Mouse (Mus musculus) lung, embryonic 14.5 days (tissue): ENCODE measurements at regions not wholly inside any gene's neighbourhood (a gene's known extent, or its start where the extent isn't known, plus 50 kb on each side); places are given as distances from the start of the nearest gene placed in this dataset.

Experiments
- ATAC-seq: fragments of 200-750 bp; cut with Nextera tagmentation; 2 replicates; pipeline ENCODE4 v1.8.0; 2017; ENCODE audit warnings: mild to moderate bottlenecking, moderate TSS enrichment, moderate library complexity; ENCODE audit not compliant: insufficient read depth
- DNase-seq: peaks from one replicate; pipeline ENCODE4 v3.0.0-alpha.2; 2015
- H3K27ac ChIP-seq: fragments of 300-500 bp; sonication (generic); 2 replicates; pipeline ENCODE4 v1.5.1; 2014; ENCODE audit warnings: low read depth, mild to moderate bottlenecking, moderate library complexity
- H3K27me3 ChIP-seq: fragments of 300-500 bp; sonication (generic); 2 replicates; pipeline ENCODE4 v1.6.1; 2014; ENCODE audit warnings: low read length, control low read depth; ENCODE audit not compliant: insufficient read depth
- H3K36me3 ChIP-seq: fragments of 300-500 bp; sonication (generic); 2 replicates; pipeline ENCODE4 v1.6.1; 2014; ENCODE audit warnings: control low read depth; ENCODE audit not compliant: insufficient read depth
- H3K4me1 ChIP-seq: fragments of 300-500 bp; sonication (generic); 2 replicates; pipeline ENCODE4 v1.6.1; 2014; ENCODE audit warnings: antibody characterized with exemption, control low read depth; ENCODE audit not compliant: insufficient read depth
- H3K4me2 ChIP-seq: fragments of 300-500 bp; sonication (generic); 2 replicates; pipeline ENCODE4 v1.6.1; 2014; ENCODE audit warnings: mild to moderate bottlenecking
- H3K4me3 ChIP-seq: fragments of 300-500 bp; sonication (generic); 2 replicates; pipeline ENCODE4 v1.5.1; 2014; ENCODE audit warnings: low read depth, low read length
- H3K9ac ChIP-seq: fragments of 300-500 bp; sonication (generic); 2 replicates; pipeline ENCODE4 v1.6.1; 2014
- H3K9me3 ChIP-seq: fragments of 300-500 bp; sonication (generic); 2 replicates; pipeline ENCODE4 v1.6.1; 2016; ENCODE audit warnings: low read depth, low read length, control low read depth
- CTCF ChIP-seq: IDR thresholded peaks from 2 replicates; pipeline ENCODE4 v1.5.1; 2016; ENCODE audit warnings: antibody characterized with exemption, low read depth
- WGBS: fragments of 180-500 bp; shearing (Covaris S2); extraction: QIAGEN DNeasy Blood & Tissue Kit; methylation state at CpG from one replicate; pipeline ENCODE4 v1.1.7; 2014; 5-methylcytosine and 5-hydroxymethylcytosine counted together

- WGBS = 67% methylated on average over 1 of the region's 1 CpGs
- Histone ChIP-seq H3K9ac (no peak overlapping the region), H3K27me3 (no peaks in the 10 kb centered on the region), H3K4me3 (no peak overlapping the region), H3K9me3 (no peaks in the 10 kb centered on the region), H3K36me3 (no peaks in the 10 kb centered on the region), H3K4me2 (no peak overlapping the region), H3K27ac (no peak overlapping the region), H3K4me1 (no peaks in the 10 kb centered on the region)
- no peak for DNase-seq
- no peak for TF ChIP-seq CTCF
- ATAC-seq = no peak
Measured at GRCm38 (mm10) chr16:52532475-52533083, 78.7 kb upstream of the Alcam start.

- Histone ChIP-seq H3K9me3 (no peaks in the 10 kb centered on the region), H3K4me1 (no peaks in the 10 kb centered on the region), H3K36me3 (no peaks in the 10 kb centered on the region), H3K4me3 (no peak overlapping the region), H3K4me2 (no peak overlapping the region), H3K27ac (no peak overlapping the region), H3K9ac (no peak overlapping the region), H3K27me3 (no peaks in the 10 kb centered on the region)
- no peak for ATAC-seq
- 55% methylated on average over 5 of the region's 5 CpGs for WGBS
- no peak for TF ChIP-seq CTCF
- peak; percentile 34 for DNase-seq
Measured at GRCm38 (mm10) chr16:52513546-52514409, 59.9 kb upstream of the Alcam start.

GRCm38 (mm10) chr16:52508633-52509379 is 54.9 kb upstream of the Alcam start:
- Histone ChIP-seq H3K27ac (no peak overlapping the region), H3K4me2 (no peak overlapping the region)

More at GRCm38 (mm10) chr16:52508633-52509379, 54.9 kb upstream of the Alcam start:
- no peaks in the 10 kb centered on the region for H3K36me3 ChIP-seq
- peak; percentile 69 for DNase-seq
- no peaks in the 10 kb centered on the region for H3K9me3 ChIP-seq
- no peaks in the 10 kb centered on the region for H3K4me1 ChIP-seq
- no peak overlapping the region for H3K4me3 ChIP-seq
- no peaks in the 10 kb centered on the region for H3K27me3 ChIP-seq
- WGBS = 44% methylated on average over 10 of the region's 10 CpGs
- H3K9ac ChIP-seq = no peak overlapping the region
- peak; percentile 80; the same call in 1 of the 2 replicates for ATAC-seq
- no peak for TF ChIP-seq CTCF
